Mouse (Mus musculus) adrenal gland, postnatal 25 days (tissue): Measurements from ENCODE around the gene Ssc4d. TPM values are rescaled to one million over a fixed set of nuclear protein-coding genes. Genes with fewer than 3 reads are reported as not detected.

Experiments
- DNase-seq: peaks from one replicate; pipeline ENCODE4 v3.0.0; 2021; ENCODE audit warnings: mixed read lengths
- long read RNA-seq: library from polyadenylated mRNA; stranded (forward); transcript quantifications from one replicate; pipeline ENCODE4 v2.0.0, GENCODE M21; 2021
- total RNA-seq: library from RNA; stranded (reverse); gene quantifications from 2 replicates; pipeline ENCODE4 v1.2.3, GENCODE M21; 2021

The Ssc4d gene
- 4.3 and 7.9 TPM in 2 replicates for total RNA-seq
- long read RNA-seq, partial matches to known transcripts = 1 of 6 reads
- long read RNA-seq, other reads (novel, unspliced or antisense) = 3 of 6 reads

DNA sequence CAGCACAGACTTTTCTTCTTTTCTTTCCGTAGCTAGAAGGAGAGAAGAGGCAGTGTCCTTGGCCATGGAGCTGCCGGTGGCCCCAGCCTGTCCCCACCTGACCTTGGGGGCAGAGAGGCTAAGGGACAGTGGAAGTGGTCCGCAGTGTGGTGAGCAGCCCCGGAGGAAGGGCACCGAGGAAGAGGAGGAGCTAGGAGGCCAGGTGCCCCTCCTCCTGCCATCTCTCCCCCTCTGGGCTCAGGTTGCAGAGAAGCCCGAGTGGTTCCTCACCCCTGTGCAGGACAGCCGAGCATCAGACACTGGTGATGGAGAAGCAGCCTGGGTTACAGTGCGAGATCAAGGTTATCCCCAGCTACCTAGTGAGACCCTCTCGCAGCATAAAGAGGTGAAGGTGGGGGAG lies at the start of gene Ssc4d:
Ssc4d (minus strand) TSS at position 167 of the 400 bp plus-strand sequence.
- no peak for DNase-seq

DNA sequence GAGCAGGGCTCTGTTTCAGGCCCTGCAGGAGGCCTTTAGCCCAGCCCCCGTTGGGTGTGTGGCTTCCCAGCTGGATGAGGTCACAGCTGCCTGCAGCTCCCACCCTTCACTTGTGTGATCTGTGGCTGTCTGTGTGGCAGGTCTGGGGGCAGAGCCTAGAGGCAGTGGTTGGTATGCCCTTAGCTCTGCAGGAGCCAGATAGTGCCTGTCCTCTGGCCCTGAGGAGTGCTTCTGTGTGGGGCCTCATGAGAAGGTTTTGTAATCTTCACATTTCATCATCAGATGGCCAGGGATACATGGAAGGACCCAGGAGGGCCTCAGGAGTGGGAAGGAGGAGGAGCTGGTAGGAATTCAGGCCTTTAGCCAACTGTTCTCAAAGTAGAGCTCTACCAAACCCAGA lies 45.6 kb upstream of the Ssc4d start:
- DNase-seq = no peak

DNA sequence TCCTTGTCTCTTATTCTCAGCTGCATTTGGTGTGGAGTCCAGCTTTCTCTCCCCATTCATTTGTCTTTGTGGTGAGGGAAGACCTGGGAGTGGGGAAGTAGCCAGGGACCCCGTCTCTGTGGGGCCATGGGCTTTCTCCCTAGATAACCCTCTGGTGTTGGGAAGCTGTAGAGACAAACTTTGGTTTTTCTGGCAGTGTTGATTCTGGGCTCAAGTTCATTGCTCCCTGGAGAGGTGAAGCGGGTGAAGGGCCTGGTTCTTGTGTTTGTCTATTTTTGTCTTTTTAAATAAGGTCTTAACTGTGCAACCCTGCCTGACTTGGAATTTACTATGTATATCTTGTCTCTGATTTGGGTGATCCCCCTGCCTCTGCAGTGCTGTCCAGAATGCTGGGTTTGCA lies 44.4 kb upstream of the Ssc4d start:
- DNase-seq = no peak

DNA sequence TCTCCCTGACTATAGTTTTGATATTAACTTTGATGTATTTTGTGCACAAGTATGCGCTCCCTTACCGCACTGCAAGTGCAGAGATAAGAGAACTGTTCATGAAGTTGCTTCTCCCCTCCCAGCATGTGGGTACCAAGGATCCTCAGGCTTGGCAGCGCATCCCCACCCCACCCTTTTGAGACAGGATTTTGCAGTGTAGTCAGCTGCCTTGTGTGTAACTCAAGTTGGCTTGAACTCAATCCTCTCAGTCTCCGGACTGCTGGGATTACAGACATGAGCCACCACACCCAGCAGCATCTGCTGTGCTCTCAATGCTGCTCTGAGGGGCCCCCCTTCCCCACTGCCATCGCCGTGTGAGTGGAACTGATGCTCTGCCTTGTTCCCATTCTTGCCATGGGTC lies 42.9 kb upstream of the Ssc4d start:
- DNase-seq = no peak

DNA sequence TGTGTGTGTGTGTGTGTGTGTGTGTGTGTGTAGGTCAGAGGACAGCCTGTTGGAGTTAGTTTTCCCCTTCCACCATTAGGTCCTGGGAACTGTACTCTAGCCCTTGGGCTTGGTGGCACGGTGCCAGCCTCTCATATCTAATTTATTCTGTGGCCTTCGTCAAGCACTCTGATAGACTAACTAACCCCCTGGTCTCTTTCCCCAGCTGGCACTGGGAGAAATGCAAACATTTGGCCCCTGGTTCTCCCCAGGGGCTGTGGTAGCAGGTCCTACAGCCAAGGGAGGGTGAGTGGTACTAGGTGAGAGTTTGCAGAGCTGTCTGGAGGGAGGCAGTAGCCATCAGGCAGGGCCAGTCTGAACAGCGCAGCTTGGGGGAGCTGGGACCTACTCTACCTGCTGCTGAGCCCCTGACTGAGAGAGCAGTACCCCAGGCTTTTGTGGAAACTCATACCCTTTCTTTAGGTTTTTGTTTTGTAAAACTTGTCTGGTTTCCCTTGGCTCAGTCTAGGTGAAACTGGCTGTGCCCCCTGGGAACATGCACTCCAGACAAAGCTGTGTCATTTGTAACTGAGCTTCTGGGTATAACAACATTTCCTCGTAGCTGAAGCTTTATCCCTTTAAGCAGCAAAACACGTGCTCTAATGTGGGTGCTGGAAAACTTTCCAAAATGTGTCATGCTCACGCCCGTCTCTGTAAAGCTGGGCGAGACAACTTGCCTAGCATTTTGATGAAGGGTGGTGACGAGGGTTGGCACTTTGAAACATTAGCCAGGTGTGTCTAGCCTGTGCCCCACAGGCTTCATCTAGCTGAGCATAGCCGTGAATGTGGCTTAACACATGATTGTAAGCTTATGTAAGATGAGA lies 41.9 kb upstream of the Ssc4d start:
- peak; percentile 72 for DNase-seq

DNA sequence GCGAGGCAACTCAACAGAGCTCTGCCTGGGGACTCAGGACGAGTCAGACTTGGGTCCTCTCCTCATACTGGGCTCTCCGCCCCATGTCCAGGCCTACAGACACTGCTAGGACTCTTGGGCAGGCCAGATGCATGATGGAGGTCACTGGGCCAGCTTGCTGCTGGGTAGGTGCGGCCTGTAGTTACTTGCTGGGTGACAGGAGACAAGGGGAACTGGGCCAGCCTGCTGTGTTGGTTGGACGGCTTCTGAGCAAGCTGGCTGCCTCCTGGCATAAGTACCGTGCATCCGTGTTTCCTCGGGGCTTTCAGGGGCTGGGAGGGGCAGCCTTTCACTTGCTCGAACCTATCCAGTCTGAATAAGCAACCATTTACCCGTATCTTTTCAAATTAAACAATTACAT lies 41.3 kb upstream of the Ssc4d start:
- no peak for DNase-seq

DNA sequence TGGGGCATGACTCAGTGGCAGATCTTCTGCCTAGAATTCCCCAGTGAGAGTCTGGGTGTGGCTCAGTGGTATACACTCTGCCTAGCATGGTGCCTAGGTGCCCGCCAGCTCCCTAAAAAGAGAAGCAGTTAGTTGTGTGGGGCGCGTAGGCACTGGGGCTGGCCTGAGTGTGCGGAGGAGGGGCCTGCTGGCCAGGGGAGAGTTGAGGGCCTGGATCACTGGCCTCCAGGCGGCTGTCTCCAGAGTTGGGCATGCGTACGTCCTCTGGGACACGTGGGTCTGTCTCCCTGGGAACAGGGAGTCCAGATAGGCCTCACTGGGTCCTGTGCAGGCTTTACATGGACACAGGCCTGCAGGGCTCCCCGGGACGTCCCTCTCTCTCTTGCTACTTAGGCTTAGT lies 40.5 kb upstream of the Ssc4d start:
- DNase-seq = peak; percentile 32

DNA sequence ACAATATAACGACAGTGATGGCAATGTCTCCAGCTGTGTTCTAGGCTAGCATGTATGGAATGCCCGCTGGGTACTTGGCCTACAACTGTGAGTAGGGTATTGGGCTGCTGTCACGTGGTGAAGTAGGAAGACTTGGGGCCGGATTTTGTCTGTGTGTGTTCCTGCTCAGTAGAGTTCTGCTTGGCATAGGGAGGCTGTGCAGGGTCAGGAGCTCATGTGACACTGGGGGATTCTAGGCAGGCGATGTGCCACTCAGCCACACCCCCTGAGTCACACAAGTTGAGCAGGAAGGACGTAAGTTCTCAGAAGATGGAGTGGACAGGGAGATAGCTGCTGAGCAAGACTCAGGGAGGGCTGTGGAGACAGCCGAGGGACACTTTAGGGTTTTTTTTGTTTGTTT lies 33.4 kb upstream of the Ssc4d start:
- no peak for DNase-seq

DNA sequence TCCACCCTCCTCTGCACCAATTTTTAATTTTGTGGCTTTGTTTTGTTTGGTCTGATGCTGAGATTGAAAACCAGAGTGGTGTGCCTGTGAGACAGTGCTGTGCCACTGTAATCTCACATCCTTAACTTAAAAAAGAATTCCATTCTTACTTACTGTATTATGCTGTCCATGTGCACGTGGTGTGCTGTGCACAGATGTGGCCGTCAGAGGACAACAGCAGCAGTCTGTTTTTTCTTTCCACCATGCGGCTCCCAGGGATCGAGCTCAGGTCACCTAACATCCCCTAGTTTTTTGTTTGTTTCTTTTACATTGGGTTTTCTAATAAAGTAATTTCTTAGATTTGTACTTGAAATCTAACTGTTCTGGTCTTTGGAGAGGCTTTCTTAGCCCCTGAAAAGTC lies 30.2 kb upstream of the Ssc4d start:
- DNase-seq = no peak

DNA sequence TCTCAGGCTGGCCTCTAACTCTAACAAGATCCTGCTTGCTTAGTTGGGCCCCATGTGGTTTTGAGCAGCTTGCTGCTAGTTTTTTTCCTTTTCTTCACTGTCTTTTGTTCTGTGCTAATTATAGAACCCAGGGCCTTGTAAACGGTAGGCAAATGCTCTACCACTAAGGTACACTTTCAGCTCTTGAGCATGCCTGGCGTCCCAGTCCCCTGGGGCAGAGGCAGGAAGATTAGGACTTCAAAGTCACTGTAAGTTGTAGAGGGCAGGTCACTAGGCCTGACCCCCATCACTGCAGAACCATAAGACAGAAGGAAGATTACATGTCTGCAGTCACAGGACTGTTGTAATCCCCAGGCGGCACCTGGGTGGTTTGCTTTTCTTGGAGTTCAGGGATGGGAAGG lies 28.4 kb upstream of the Ssc4d start:
- no peak for DNase-seq

DNA sequence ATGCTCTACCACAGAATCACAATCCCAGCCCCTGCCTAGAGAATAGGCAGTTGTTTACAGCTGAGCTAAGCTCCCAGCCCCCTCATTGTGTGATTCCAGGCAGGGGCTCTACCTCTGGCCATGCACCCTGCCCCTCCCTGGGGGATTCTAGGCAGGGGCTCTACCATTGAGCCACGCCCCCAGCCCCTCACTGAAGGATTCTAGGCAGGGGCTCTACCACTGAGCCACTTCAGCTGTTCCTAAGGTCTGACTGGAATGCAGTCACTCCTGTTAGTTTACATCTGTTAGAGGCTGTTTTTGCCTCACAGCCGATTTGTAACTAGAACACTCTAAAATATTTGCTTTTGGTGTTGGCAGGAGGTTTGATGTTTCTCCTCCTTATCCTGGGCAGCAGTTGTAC lies 28.0 kb upstream of the Ssc4d start:
- no peak for DNase-seq

DNA sequence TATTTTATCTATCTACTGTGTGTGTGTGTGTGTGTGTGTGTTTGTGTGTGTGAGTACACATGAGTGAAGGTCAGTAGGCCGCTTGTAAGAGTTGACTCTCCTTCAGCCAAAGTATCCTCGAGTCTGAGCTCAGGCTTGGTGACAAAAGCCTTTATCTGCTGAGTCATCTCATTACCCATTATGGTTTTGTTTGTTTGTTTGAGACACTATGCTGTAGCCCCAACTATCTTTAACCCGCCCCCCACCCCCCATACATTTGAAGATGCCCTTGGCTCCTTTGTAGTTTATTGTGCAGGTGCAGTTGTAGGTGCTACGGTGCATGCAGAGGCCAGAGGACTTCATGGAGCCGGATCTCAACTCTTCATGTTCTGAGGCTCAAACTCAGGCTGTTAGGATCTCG lies 26.9 kb upstream of the Ssc4d start:
- DNase-seq = no peak

DNA sequence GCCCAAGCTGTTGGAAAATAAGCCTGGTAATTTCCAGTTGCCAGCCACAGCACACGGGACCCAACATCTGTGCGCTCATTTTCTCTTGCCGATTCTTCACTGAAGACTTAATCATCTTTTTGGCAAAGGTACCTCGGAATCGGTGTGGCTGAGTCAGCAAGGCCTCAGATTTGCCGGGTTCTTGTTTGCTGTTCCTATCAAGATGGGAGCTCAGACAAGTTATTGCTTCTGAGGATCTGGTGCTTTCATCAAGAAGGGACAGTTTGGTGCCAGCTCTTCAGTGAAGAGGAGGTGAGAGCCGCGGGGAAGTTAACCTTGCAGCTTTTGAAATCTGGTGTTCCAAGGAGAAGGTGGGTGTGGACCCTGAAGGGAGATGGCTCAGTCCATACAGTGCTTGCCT lies 21.8 kb upstream of the Ssc4d start:
- DNase-seq = no peak

DNA sequence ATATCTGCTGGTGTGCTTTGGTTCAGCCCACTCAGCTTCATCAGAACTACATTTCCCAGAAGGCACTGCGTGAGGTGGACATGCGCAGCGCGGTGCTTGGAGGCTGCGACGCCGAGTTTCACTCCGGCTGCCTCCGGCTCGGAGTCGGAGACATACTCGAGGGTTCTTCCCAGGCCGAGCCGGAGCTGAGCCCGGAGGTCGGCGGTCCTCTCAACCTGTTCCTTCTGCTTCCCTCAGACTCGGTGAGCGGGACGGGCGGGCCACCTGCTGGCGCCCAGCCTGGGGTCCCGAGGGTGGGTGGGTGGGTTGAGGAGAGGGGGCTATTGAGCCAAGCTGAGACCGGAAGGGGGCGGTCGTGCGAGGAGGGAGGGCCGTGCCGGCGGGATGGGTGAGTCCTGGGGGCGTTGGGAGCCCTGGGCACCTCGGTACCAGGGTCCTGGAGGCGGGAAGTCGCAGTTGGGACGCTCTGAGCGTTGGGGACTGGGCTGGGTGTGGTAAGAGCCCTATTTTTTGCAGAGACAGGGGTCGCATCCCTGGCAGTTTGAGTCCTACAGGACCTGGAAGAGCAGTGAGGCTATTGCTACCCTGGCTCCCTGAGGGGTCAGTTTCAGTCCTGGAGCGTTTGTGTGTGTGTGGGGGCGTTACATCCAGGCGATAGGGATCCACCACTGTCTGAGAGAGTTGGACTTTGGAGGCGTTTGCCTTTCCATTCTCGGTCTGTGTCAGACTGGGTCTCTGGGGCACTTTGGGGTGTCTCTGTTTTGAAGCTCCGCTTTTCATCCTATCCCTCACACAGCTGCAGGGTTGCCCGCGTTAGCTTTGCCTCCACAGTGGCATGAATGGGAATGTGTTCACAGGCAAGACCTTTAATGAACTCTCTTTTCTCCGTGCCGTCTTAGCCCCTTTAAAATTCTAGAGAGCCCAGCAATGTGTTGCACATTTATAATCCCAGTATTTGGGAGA lies 20.7 kb upstream of the Ssc4d start, which contains the start of gene Dtx2:
Dtx2 (plus strand) TSS at position 76 of the 963 bp plus-strand sequence.
- peak; percentile 88 for DNase-seq

DNA sequence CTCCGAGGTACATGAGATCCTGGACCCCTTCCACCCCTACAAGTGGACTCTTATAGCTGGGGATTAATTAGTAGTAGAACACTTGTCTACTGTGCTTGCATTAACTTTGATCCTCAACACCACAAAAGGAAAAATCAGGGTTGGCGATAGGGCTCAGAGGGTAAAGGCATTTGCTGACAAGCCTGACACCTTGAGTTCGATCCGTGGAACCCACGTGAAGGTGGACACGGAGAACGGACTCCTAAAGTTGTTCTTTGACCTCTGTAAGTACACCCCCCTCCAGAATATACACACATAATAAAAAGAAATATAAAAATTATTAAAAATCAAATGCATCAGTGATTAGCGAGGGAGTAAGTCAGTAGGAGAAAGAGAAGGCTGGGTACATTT lies 20.0 kb upstream of the Ssc4d start:
- DNase-seq = no peak

DNA sequence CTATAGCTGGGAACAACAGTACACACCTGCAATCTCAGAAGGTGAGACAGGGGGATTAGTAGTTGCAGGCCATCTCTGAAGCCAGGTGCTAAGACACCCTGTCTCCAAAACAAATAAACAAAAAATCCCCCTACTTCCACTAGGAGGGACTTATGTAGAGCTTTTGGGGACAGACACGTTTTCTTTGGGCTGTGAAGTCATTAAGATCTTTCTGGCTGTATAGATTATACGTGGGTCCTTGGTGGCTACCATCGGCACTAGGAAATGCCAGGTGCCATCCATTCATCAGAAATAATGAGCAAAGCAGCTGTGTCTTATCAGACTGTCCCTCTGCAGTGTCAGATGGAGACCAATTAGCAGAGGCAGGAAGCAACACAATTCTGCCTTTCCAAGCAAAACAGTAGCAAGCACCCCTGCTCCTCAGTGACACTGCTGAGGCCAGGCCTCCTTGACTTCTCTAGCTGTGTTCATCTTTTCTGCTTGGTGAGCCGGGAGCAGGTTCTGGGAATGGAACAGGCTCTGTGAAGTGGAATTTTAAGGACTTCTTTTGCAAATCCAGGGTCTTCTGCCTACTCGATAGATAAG lies 19.1 kb upstream of the Ssc4d start:
- no peak for DNase-seq

DNA sequence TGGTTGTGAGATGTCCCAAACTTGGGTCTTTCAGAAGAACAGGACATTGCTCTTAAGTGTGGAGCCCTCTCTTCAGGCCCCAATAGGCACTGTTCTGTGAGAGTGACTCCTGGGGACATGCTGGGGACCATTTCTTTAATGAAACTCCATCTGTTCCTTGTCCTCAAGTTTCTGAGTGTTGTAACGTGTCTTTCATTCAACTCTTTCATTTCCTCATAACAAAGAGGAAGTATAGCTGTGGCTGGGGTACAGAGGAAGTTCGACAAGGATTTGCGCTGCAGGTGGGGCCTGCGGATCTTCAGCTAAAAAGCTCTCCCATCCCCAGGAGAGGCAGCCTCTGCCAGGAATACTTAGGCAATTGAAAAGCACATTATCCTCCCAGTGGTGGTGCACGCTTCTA lies 16.3 kb upstream of the Ssc4d start:
- no peak for DNase-seq

DNA sequence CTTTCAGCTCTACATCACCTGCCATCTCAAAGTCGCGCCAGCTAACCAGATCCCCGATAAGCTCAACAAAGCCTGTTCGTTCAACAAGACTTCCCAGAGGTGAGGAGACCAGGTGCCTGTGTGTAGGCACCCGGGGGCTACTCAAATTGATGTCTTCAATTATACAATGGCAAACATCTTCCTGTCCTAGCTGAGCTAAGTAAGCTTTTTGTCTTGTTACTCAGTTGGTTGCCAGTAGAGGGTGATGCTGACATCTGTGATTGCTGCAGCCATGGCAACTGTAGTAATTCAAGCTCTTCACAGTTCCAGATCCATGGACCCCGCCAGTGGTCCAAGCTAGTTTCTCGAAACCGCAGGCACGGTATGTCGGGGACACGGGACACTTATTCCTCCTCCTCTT lies 12.9 kb upstream of the Ssc4d start:
- no peak for DNase-seq

DNA sequence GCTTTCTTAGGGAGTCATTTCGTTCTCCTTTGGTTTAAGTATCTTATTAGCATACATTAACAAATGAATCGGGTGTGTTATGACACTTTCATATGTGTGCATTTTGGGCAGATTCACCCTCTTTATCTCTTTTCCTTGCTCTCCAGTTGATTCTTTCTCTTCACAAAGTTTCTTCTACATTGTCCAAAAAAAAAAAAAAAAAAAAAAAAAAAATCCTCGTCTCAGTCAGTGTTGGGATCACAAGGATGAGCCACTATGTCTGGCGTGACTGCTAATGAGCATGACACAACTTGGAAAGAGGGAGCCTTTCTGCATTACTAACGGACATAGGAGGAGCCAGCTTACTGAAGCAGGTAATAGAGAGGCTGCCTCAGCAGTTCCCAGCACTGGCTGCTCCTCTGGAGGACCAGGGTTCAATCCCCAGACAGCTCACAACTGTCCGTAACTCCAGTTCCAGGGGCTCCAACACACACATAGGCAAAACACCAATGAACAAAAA lies 10.3 kb upstream of the Ssc4d start:
- DNase-seq = no peak

DNA sequence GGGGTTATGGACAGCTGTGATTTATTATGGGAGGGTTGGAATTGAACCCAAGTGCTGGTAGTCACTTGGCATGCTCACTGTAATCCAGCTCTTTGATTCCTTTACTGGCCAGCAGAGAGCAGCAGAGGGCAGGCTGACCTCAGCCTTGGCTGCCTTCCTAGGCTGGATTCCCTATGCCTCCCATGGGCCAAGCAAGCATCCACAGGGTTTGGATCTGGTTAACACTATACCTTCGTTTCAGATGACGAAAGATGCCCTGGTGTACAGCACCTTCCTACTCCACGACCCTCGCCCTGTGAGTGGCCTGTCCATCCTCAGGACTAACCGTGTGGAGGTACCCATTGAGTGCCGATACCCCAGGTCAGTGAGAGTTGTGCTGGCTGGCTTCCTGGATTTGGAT lies 8.1 kb upstream of the Ssc4d start:
- peak; percentile 63 for DNase-seq

DNA sequence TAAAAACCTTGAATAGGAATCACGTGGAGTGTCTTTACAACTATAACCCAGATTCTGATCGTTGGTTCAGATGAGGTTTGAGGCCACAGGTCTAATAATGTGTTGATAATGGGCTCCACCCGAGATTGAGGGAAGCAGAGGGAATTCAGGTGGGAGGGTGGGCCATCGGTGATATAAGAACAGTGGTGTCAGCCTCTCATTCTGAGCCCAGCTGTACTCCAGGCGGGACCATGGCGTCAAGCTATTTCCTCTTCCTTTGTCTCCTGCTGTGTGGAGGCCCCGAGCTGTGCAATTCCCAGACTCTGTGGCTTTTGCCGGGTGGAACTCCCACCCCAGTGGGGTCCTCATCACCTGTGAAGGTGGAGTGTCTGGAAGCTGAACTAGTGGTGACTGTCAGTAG lies 5.6 kb upstream of the Ssc4d start, which contains the start of gene Zp3:
Zp3 (plus strand) TSS at position 196 of the 400 bp plus-strand sequence.
- no peak for DNase-seq

DNA sequence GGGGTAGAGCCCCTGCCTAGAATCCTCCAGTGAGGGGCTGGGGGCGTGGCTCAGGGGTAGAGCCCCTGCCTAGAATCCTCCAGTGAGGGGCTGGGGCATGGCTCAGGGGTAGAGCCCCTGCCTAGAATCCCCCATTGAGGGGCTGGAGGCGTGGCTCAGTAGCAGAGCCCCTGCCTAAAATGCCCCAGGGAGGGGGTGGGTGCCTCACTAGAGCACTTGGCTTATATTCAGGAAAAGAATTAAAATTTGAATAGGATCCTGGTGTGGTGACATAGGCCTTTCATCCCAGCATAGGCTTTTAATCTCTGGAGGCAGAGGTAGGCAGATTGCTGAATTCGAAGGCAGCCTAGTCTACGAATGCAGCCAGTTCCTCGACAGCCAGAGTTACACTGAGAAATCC lies 5.0 kb upstream of the Ssc4d start:
- DNase-seq = no peak
